Mouse (Mus musculus): ENCODE measurements around the gene Pou6f1. TPM values are rescaled to one million over a fixed set of nuclear protein-coding genes. Genes with fewer than 3 reads are reported as not detected.

The Pou6f1 gene
- polyA plus RNA-seq, 1 experiment from 2014 or later = 4.7 TPM

- Histone ChIP-seq H3K9me3 (replicated peaks) (no peaks in the 10 kb centered on the region), H3K36me3 (peaks cover 46% of the 10 kb centered on the region), H3K27ac (replicated peaks) (no peak overlapping the region), H3K4me3 (no peak overlapping the region), H3K4me1 (no peaks in the 10 kb centered on the region), H3K27me3 (ENCODE audit: low read depth, poor library complexity, severe bottlenecking) (no peaks in the 10 kb centered on the region)
- DNase-seq (ENCODE audit: low spot score) = no peak
- WGBS = 93% methylated on average over 5 of the region's 5 CpGs
Observed at GRCm38 (mm10) chr15:100527900-100528299, 71.9 kb downstream of the Pou6f1 start.

GRCm38 (mm10) chr15:100525405-100525804 lies 74.4 kb downstream of the Pou6f1 start:
- Histone ChIP-seq H3K4me1 (no peaks in the 10 kb centered on the region), H3K36me3 (peaks cover 60% of the 10 kb centered on the region), H3K27me3 (ENCODE audit: low read depth, poor library complexity, severe bottlenecking) (no peaks in the 10 kb centered on the region), H3K27ac (replicated peaks) (no peak overlapping the region), H3K9me3 (replicated peaks) (no peaks in the 10 kb centered on the region), H3K4me3 (no peak overlapping the region)
- no peak for DNase-seq (ENCODE audit: low spot score)
- 96% methylated on average over 14 of the region's 14 CpGs for WGBS

Small RNAs within 50 kb of the gene (microRNA-seq; reads per million reads assigned to microRNA genes)
- not detected for gene Mir6961

Other genes with a start within 250 kb of the Pou6f1 start
- gene Methig1, start 246.8 kb downstream of the Pou6f1 start, polyA plus RNA-seq (2016; fragmentation: Nextera tagmentation; extraction: Ambion mirVana) = not detected in 2 replicates
- gene Mettl7a2, start 246.8 kb downstream of the Pou6f1 start, polyA plus RNA-seq (2016; fragmentation: Nextera tagmentation; extraction: Ambion mirVana) = not detected in 2 replicates
- not detected in 2 replicates for gene Higd1c, start 235.4 kb downstream of the Pou6f1 start, polyA plus RNA-seq (2016; fragmentation: Nextera tagmentation; extraction: Ambion mirVana)
- 0.04 TPM in 1 of 2 replicates, not detected in the other for gene Gm5475, start 177.8 kb downstream of the Pou6f1 start, polyA plus RNA-seq (2016; fragmentation: Nextera tagmentation; extraction: Ambion mirVana)
- gene Slc11a2, start 174.9 kb downstream of the Pou6f1 start, polyA plus RNA-seq (2016; fragmentation: Nextera tagmentation; extraction: Ambion mirVana) = 26.3 and 26.7 TPM in 2 replicates
- gene Letmd1, start 131.0 kb downstream of the Pou6f1 start, polyA plus RNA-seq (2016; fragmentation: Nextera tagmentation; extraction: Ambion mirVana) = 44.1 and 47.3 TPM in 2 replicates
- 16.7 and 22.0 TPM in 2 replicates for gene Csrnp2, start 104.5 kb downstream of the Pou6f1 start, polyA plus RNA-seq (2016; fragmentation: Nextera tagmentation; extraction: Ambion mirVana)
- 34.5 and 39.5 TPM in 2 replicates for gene Tfcp2, start 48.0 kb downstream of the Pou6f1 start, polyA plus RNA-seq (2016; fragmentation: Nextera tagmentation; extraction: Ambion mirVana)
- gene Dazap2, start 15.4 kb upstream of the Pou6f1 start, polyA plus RNA-seq (2016; fragmentation: Nextera tagmentation; extraction: Ambion mirVana) = 231 and 250 TPM in 2 replicates
- gene Smagp, start 37.0 kb upstream of the Pou6f1 start, polyA plus RNA-seq (2016; fragmentation: Nextera tagmentation; extraction: Ambion mirVana) = 3.9 and 4.7 TPM in 2 replicates
- 3.2 and 5.0 TPM in 2 replicates for gene Bin2, start 69.6 kb upstream of the Pou6f1 start, polyA plus RNA-seq (2016; fragmentation: Nextera tagmentation; extraction: Ambion mirVana)
- 0.96 and 1.7 TPM in 2 replicates for gene Cela1, start 87.9 kb upstream of the Pou6f1 start, polyA plus RNA-seq (2016; fragmentation: Nextera tagmentation; extraction: Ambion mirVana)
- 0.07 and 0.09 TPM in 2 replicates for gene Galnt6, start 129.4 kb upstream of the Pou6f1 start, polyA plus RNA-seq (2016; fragmentation: Nextera tagmentation; extraction: Ambion mirVana)
- 8.4 and 10.2 TPM in 2 replicates for gene Slc4a8, start 161.8 kb upstream of the Pou6f1 start, polyA plus RNA-seq (2016; fragmentation: Nextera tagmentation; extraction: Ambion mirVana)